Mouse (Mus musculus) forebrain, embryonic 15.5 days (tissue): ENCODE measurements at regions not wholly inside any gene's neighbourhood (a gene's known extent, or its start where the extent isn't known, plus 50 kb on each side); places are given as distances from the start of the nearest gene placed in this dataset.
A peak's percentile ranks its signal among the peaks of the same experiment; 100 is the strongest.

Source experiments
- ATAC-seq: fragments of 200-750 bp; cut with Nextera tagmentation; replicated peaks from 2 replicates; pipeline ENCODE4 v1.8.0; 2017; ENCODE audit warnings: mild to moderate bottlenecking, moderate TSS enrichment, moderate library complexity
- H3K27ac ChIP-seq: fragments of 300-500 bp; sonication (generic); replicated peaks from 2 replicates; pipeline ENCODE4 v1.5.1; 2015; ENCODE audit warnings: mild to moderate bottlenecking, inconsistent platforms
- H3K27me3 ChIP-seq: fragments of 300-500 bp; sonication (generic); 2 replicates; pipeline ENCODE4 v1.6.1; 2015; ENCODE audit warnings: inconsistent platforms
- H3K36me3 ChIP-seq: fragments of 300-500 bp; sonication (generic); 2 replicates; pipeline ENCODE4 v1.6.1; 2015; ENCODE audit warnings: mild to moderate bottlenecking, inconsistent platforms
- H3K4me1 ChIP-seq: fragments of 300-500 bp; sonication (generic); 2 replicates; pipeline ENCODE4 v1.6.1; 2015; ENCODE audit warnings: inconsistent platforms
- H3K4me2 ChIP-seq: fragments of 300-500 bp; sonication (generic); replicated peaks from 2 replicates; pipeline ENCODE4 v1.6.1; 2015; ENCODE audit warnings: mild to moderate bottlenecking, inconsistent platforms
- H3K4me3 ChIP-seq: fragments of 300-500 bp; sonication (generic); 2 replicates; pipeline ENCODE4 v1.5.1; 2015; ENCODE audit warnings: mild to moderate bottlenecking, inconsistent platforms
- H3K9ac ChIP-seq: fragments of 300-500 bp; sonication (generic); replicated peaks from 2 replicates; pipeline ENCODE4 v1.6.1; 2015; ENCODE audit warnings: mild to moderate bottlenecking, inconsistent platforms
- H3K9me3 ChIP-seq: fragments of 300-500 bp; sonication (generic); 2 replicates; pipeline ENCODE4 v1.6.1; 2016; ENCODE audit warnings: inconsistent platforms
- WGBS: fragments of 180-500 bp; shearing (Covaris S2); methylation state at CpG from one replicate; pipeline ENCODE4 v1.1.7; 2015; ENCODE audit warnings: mixed read lengths; 5-methylcytosine and 5-hydroxymethylcytosine counted together

DNA sequence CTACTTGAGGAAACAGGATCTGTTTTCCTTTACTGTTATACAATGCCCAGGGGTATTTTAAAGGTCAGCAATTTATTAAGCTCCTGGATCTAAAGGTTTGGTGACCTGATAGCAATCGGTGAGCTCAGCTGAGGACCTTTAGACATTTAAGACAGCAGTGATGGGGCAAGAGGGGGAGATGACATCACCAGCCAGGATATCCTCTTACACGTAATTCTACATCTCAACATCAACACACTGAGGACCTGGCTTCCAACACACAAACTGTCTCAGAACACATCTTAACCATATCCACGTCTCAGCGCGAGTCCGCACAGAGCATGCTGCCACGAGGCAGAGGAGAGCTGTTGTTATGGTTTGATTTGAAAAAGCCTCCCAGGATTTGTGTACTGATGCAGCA lies 69.2 kb downstream of the Nhlrc3 start:
- H3K27ac ChIP-seq, result no peak overlapping the region
- no peaks in the 10 kb centered on the region for H3K4me1 ChIP-seq
- no peaks in the 10 kb centered on the region for H3K36me3 ChIP-seq
- H3K9me3 ChIP-seq, result no peaks in the 10 kb centered on the region
- no peak overlapping the region for H3K9ac ChIP-seq
- no peak overlapping the region for H3K4me2 ChIP-seq
- no peak for ATAC-seq
- 92% methylated on average over 7 of the region's 7 CpGs for WGBS
- no peak overlapping the region for H3K4me3 ChIP-seq
- H3K27me3 ChIP-seq, result no peaks in the 10 kb centered on the region

DNA sequence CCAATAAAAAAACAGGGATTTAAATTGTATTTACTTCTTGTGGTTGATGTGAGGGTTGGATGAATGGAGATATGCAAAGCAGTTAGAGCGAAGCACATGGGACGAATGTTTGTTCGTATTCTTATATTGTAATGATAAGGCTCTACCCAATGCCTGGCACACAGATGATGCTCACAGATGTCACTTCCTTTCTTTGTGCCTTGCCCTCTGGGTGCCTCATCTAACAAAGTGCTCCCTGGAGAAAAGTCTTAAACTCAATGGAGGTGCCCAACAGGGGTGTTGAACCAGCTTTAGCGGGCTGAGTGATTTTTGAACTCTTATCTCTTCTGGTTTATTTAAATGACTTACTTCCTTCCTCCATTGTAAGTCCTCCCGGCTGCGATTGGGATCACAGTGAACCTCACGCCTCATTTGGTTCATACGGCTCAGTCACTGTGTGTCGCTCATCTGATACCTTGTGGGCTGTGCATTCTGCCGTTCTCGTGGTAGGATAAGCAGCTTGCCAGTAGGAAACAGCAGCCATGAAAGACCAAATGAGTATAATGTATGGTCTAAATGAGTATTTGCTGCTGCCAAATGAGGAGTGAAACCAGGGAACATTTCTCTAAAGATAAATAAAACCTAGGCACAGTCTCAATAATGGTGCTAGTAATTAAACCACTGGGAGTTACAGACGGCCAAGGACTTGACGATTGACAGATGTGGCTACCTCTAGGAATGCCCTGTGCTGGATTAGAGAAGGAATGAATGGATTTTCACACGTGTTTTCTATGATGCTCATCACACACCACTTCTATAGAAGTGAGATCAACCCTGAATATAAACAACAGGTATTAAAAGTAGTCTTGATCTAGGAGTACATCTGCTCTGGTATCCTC lies 81.2 kb downstream of the Nhlrc3 start:
- 60% methylated on average over 14 of the region's 14 CpGs for WGBS

DNA sequence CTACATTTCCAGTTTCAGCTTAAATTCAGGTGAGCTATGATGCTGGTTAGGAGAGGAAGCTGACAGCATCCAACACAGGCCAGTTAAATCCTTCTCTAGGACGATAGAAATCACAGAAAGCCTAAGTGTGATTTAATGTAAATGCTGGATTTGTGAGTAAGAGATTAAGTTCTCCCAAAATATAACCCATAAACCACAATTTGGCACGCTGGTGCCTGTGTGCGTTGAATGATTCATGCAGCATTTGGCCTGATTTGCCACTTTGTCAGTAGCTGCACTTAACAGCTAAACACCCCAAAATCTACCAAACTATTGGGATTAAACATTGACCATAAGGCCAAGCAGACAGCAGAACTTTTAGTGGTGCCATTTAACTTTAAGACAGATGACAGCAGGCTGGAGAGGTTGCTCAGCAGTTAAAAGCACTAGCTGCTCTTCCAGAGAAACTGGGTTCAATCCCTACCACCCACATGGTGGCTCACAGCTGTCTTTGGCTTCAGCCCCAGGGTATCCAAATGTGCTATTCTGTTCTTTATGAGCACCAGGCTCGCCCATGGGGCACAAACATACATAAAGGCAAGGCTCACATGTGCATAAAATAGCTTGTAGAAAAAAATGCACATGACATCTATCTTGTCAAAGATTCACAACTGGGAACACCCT lies 83.5 kb downstream of the Nhlrc3 start:
- ATAC-seq, result no peak
- H3K4me2 ChIP-seq, result no peak overlapping the region
- H3K27ac ChIP-seq, result no peak overlapping the region
- 56% methylated on average over 4 of the region's 4 CpGs for WGBS
- H3K4me1 ChIP-seq, result peaks cover 15% of the 10 kb centered on the region
- H3K27me3 ChIP-seq, result no peaks in the 10 kb centered on the region
- no peaks in the 10 kb centered on the region for H3K9me3 ChIP-seq
- no peak overlapping the region for H3K9ac ChIP-seq
- no peak overlapping the region for H3K4me3 ChIP-seq
- H3K36me3 ChIP-seq, result no peaks in the 10 kb centered on the region

More for the DNA sequence above, 81.2 kb downstream of the Nhlrc3 start:
- H3K4me2 ChIP-seq, result no peak overlapping the region
- H3K36me3 ChIP-seq, result no peaks in the 10 kb centered on the region
- no peaks in the 10 kb centered on the region for H3K27me3 ChIP-seq
- no peak overlapping the region for H3K4me3 ChIP-seq
- H3K9ac ChIP-seq, result no peak overlapping the region
- H3K27ac ChIP-seq, result no peak overlapping the region
- ATAC-seq, result no peak
- H3K4me1 ChIP-seq, result peaks cover 8% of the 10 kb centered on the region
- no peaks in the 10 kb centered on the region for H3K9me3 ChIP-seq

DNA sequence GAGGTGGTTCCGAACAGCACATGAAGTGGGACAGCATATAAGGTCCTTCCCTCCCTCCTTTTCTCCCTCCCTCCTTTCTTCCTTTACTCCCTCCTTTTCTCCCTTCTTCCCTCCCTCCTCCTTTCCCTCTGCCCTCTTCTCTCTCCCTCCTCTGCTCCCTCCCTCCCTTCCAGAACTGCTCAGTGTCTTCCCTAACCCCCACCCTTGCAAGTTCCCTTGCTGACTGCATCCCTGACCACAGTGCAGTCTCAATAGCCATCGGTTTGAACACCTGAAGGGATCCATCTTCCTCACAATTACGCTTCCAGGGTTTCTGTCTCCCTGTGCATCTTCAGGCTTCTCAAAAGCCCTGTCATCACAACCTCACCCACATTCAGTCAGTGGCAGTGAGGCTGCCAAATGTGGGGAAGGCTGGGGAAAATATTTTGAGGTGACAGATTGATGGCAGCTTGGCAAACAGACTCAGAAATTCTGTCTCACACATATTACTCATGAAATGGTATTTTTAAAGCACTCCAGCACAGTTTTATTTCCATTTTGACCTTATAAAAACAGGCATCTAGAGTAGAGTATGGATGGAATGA lies 86.2 kb downstream of the Nhlrc3 start:
- Histone ChIP-seq H3K4me3 (no peak overlapping the region), H3K4me2 (no peak overlapping the region), H3K27ac (peak overlapping the region; percentile 46; the same call in 1 of the 2 replicates), H3K27me3 (no peaks in the 10 kb centered on the region), H3K36me3 (no peaks in the 10 kb centered on the region), H3K9ac (no peak overlapping the region), H3K9me3 (no peaks in the 10 kb centered on the region), H3K4me1 (peaks cover 25% of the 10 kb centered on the region)
- WGBS, result 65% methylated on average over 3 of the region's 3 CpGs
- peak; percentile 70 for ATAC-seq

DNA sequence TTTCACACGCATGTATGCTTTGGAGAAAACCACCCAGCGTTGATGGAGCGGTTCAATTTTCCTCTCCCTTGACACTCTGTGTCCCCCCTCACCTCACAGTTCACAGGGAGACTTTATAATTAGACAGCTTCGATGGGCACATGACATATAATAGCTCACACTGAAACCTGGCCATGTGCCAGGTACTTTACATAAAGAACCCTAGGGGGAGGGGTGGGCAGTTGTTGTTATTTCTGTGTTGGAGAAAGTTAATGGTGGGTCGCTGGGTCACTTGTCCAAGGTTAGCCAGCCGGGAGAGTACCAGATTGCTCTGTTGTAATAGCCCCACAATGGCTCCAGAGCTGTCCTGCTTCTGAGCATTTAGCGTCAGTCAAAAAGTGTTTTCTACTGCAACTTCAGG lies 90.2 kb downstream of the Nhlrc3 start:
- Histone ChIP-seq H3K4me1 (peaks cover 25% of the 10 kb centered on the region), H3K4me3 (no peak overlapping the region), H3K9me3 (no peaks in the 10 kb centered on the region; the same call in 1 of the 2 replicates), H3K9ac (no peak overlapping the region), H3K4me2 (no peak overlapping the region), H3K36me3 (no peaks in the 10 kb centered on the region), H3K27ac (0 out of 2 replicates have a peak overlapping the region, but pooled peaks have one; percentile 1), H3K27me3 (no peaks in the 10 kb centered on the region)
- 14% methylated on average over 7 of the region's 7 CpGs for WGBS
- peak; percentile 49; the same call in 1 of the 2 replicates for ATAC-seq

DNA sequence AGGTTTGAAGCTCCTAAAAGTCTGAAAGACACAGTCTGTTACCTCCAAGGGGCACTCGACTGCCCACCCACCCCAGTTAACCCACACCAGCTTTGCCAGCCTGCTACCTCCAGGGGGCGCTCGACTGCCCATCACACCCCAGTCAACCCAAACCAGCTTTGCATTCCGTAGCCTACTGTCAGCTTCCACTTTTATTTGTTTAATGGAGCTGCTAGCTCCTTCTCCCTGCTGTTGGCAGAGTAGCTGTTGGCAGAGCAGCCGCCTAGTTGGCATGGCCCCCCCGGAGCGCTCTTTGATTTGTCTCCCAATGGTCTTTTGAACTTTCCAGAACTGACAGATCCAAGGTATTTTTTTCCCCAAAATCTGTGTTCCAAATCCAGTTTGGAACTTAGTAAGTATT lies 91.2 kb downstream of the Nhlrc3 start:
- WGBS, result 55% methylated on average over 7 of the region's 7 CpGs
- no peaks in the 10 kb centered on the region; the same call in 1 of the 2 replicates for H3K9me3 ChIP-seq
- H3K4me1 ChIP-seq, result peaks cover 20% of the 10 kb centered on the region
- ATAC-seq, result no peak
- no peak overlapping the region for H3K9ac ChIP-seq
- H3K27ac ChIP-seq, result peak overlapping the region; percentile 23; the same call in 1 of the 2 replicates
- no peaks in the 10 kb centered on the region for H3K27me3 ChIP-seq
- no peak overlapping the region for H3K4me2 ChIP-seq
- H3K36me3 ChIP-seq, result no peaks in the 10 kb centered on the region
- no peak overlapping the region for H3K4me3 ChIP-seq

DNA sequence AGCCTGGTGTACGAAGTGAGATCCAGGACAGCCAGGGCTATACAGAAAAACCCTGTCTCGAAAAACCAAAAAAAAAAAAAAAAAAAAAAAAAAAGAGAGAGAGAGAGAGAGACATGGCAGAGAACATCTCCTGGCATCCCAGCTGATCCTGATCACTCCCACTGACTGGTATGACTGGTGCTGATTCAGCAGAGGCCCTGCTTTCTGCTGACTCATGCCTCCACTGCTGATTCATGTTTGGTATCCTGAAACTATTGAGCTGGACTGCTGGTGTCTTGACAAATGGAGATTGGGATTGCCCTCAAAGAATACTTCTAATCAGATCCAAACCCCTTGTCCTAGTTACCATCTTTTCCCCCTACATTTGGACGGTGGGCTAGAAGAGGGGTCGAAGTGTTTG lies 101.9 kb downstream of the Nhlrc3 start:
- Histone ChIP-seq H3K4me3 (no peak overlapping the region), H3K9me3 (no peaks in the 10 kb centered on the region), H3K27ac (no peak overlapping the region), H3K4me2 (no peak overlapping the region), H3K4me1 (no peaks in the 10 kb centered on the region), H3K9ac (no peak overlapping the region), H3K27me3 (no peaks in the 10 kb centered on the region), H3K36me3 (no peaks in the 10 kb centered on the region)
- WGBS, result 84% methylated on average over 4 of the region's 4 CpGs
- no peak for ATAC-seq

DNA sequence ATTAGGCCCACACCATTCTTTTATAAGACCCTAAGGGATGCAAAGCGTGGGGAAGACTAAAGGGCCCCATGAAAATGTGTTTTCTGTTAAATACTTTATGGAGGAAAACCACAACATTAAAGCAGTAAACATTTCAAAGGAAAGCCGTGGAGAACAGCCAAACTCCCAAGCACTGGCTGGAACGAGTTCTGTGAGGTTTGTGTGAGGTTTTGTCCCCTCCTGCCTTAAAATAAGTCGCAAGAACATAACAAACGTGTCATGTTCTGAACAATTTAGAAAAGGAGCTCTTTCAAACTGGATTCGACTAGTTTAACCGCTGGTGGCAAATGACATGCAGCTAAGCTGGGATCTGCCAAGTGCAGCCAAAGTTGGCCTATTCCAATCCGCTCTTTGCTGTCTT lies 109.4 kb downstream of the Nhlrc3 start:
- H3K36me3 ChIP-seq, result no peaks in the 10 kb centered on the region
- no peaks in the 10 kb centered on the region for H3K27me3 ChIP-seq
- no peaks in the 10 kb centered on the region for H3K4me1 ChIP-seq
- ATAC-seq, result no peak
- H3K9ac ChIP-seq, result no peak overlapping the region
- no peaks in the 10 kb centered on the region for H3K9me3 ChIP-seq
- H3K4me2 ChIP-seq, result no peak overlapping the region
- 34% methylated on average over 8 of the region's 8 CpGs for WGBS
- no peak overlapping the region for H3K27ac ChIP-seq
- no peak overlapping the region for H3K4me3 ChIP-seq

DNA sequence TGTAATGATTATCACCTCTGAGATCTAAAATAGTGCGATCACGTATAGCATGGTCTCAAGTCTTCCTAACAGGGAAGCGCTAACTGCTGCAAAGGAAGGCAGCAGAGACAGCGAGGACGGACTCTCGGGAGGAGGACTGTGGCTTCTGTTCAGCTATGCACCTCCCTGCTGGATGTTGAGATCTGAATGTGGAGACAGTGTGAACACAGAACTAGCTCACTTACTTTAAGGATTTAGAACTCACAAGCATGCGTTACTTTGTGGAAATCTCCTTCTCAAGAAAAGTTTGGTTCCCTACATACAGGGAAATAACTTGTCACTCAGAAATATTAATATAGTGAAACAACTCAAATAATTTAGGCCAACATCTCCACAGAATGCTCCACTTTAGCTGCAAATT lies 109.8 kb downstream of the Nhlrc3 start:
- ATAC-seq, result no peak
- Histone ChIP-seq H3K4me3 (no peak overlapping the region), H3K9ac (no peak overlapping the region), H3K4me2 (no peak overlapping the region), H3K27me3 (no peaks in the 10 kb centered on the region), H3K4me1 (no peaks in the 10 kb centered on the region), H3K9me3 (no peaks in the 10 kb centered on the region), H3K36me3 (no peaks in the 10 kb centered on the region), H3K27ac (no peak overlapping the region)
- 71% methylated on average over 7 of the region's 7 CpGs for WGBS

DNA sequence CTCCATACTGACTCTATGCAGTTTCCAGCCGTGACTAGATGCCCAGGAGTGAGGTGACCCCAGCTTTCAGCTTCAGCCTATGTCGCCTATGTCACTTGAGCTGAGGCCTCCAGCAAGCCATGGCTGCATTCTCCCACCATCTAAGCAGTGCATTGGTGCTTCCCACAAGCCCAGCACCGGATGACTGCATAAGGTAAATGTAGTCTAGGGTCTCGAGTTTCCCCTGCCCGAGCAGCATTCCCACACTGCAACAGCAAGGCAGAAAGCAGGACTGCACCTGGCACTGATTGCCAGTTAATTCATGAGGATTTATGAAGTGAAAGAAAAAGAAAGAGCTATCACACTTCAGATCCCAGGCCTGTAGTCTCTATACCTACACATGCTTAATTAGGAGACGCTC lies 119.5 kb downstream of the Nhlrc3 start:
- Histone ChIP-seq H3K4me2 (no peak overlapping the region), H3K27ac (no peak overlapping the region), H3K27me3 (no peaks in the 10 kb centered on the region), H3K4me1 (no peaks in the 10 kb centered on the region), H3K36me3 (no peaks in the 10 kb centered on the region), H3K9ac (no peak overlapping the region), H3K4me3 (no peak overlapping the region), H3K9me3 (no peaks in the 10 kb centered on the region)
- no peak for ATAC-seq
- 83% methylated on average over 6 of the region's 6 CpGs for WGBS

DNA sequence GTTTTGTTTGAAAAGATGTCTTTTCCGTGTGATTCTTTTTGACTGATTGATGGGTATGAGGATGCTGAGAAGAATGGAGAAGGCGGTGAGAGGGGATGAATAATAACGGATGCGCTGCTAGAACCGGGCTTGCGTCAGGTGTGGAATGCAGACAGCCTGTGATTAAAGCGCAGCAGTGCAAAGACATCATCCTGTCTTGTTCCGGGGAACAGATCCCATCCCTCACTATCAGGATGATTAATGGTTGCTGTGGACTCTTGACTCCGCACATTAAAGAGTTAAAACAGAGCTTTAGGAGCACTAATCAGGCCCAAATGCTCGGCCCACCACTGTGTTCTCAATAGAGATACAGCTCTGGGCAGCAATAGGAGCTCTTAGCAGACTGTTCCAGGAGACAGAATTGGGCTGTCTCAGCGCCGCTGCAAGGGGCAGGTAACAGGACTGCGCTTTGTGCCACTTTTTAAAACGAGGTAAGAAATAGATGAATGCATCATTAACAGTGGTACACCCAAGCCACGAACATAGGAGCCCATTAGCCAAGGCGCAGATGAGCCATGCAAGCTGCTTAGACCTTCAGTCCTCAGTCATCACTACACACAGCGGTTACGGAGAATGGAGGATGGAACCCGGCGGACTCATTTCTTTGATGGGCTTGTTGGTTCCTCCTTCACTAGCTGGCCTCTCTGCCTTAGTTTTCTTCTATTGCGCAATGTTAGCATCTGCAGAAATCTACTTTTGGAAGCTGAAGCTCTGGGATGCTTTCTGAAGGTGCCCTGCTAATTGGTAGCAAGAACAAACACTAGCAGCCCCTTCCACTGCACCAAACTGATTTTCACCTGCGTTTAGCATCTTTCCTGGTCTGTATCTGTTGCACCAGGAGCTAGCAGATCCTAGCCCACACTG lies 121.6 kb downstream of the Nhlrc3 start:
- Histone ChIP-seq H3K4me3 (no peak overlapping the region), H3K4me1 (no peaks in the 10 kb centered on the region), H3K36me3 (no peaks in the 10 kb centered on the region), H3K9me3 (no peaks in the 10 kb centered on the region), H3K4me2 (no peak overlapping the region), H3K9ac (no peak overlapping the region), H3K27me3 (no peaks in the 10 kb centered on the region), H3K27ac (no peak overlapping the region)
- ATAC-seq, result no peak
- WGBS, result 70% methylated on average over 22 of the region's 22 CpGs
